In genomic region chr5:106860415-106860814, GRCm38 (mm10) we compare ENCODE assay signal across 9 mouse cellular contexts.
DNase-seq lines count a peak whose midpoint lies in the region; ATAC-seq and TF ChIP-seq lines count a peak whose summit lies in the region.
"Had no signal": no experiment of that assay in that cellular context is flagged by ENCODE, and none has a peak within 500 bp of the region (broad histone marks: within the 10 kb centered on the region; RNA-seq: fewer than 3 reads in every experiment).

No protein-coding gene starts in this region.

- ATAC-seq in frontal cortex, adult (ENCODE audit: low TSS enrichment), result peak; percentile 57; the same call in 1 of the 2 replicates

- 37% methylated on average over 3 of the region's 3 CpGs for WGBS in liver, adult 2 months

- TF ChIP-seq CTCF in liver, adult 2 months (IDR thresholded peaks at IDR 0.05; ENCODE audit: low read depth, low read length), result peak; percentile 43; the same call in 1 of the 2 replicates

- H3K79me2 ChIP-seq in liver, adult 2 months (ENCODE audit: control insufficient read depth, insufficient read depth, low read length), result no peaks in the 10 kb centered on the region

- H3K4me3 ChIP-seq in liver, adult 2 months (ENCODE audit: insufficient read depth, low read depth, low read length), result no peak overlapping the region
- H3K4me3 ChIP-seq: embryonic facial prominence, embryonic 15.5 days had no signal

- H3K27me3 ChIP-seq in liver, adult 2 months (ENCODE audit: control insufficient read depth, insufficient read depth, low read length), result no peaks in the 10 kb centered on the region
- H3K27me3 ChIP-seq: embryonic facial prominence, embryonic 15.5 days had no signal

- no peaks in the 10 kb centered on the region for H3K4me1 ChIP-seq in liver, adult 2 months (ENCODE audit: control insufficient read depth, insufficient read depth, low read length)
- H3K4me1 ChIP-seq: embryonic facial prominence, embryonic 15.5 days had no signal

- DNase-seq in testis, postnatal 10 days (ENCODE audit: low spot score), result peak; percentile 83
- no peak for DNase-seq in testis, postnatal 14 days (ENCODE audit: low spot score)
- peak; percentile 41 for DNase-seq in c-Kit-positive CD71-positive TER-119-positive erythroid progenitor cells, embryonic 14.5 days (ENCODE audit: low spot score)
- DNase-seq in kidney, postnatal 10 days, result peak; percentile 81
- peak; percentile 24 for DNase-seq in liver, adult 2 months (ENCODE audit: extremely low read depth, low read depth, low spot score)
- DNase-seq in neural tube, embryonic 10.5 days (ENCODE audit: extremely low spot score, low spot score), result peak; percentile 57
- DNase-seq in thymus, adult 18-20 months, result peak; percentile 27 to 37

- TF ChIP-seq POLR2A in liver, adult 2 months (IDR thresholded peaks at IDR 0.05; ENCODE audit: extremely low read depth, insufficient read depth, low read length), result no peak

- H3K36me3 ChIP-seq in liver, adult 2 months (ENCODE audit: control insufficient read depth, insufficient read depth, low read length), result no peaks in the 10 kb centered on the region
- H3K36me3 ChIP-seq: embryonic facial prominence, embryonic 15.5 days had no signal

- H3K9ac ChIP-seq in liver, adult 2 months (ENCODE audit: low read depth, low read length), result no peak overlapping the region
- H3K9ac ChIP-seq: embryonic facial prominence, embryonic 15.5 days had no signal

- no peak overlapping the region for H3K27ac ChIP-seq in liver, adult 2 months (replicated peaks; ENCODE audit: insufficient read depth, low read depth, low read length)
- H3K27ac ChIP-seq: embryonic facial prominence, embryonic 15.5 days had no signal
